Mouse (Mus musculus) ES-Bruce4 (cell line): ENCODE data around the gene Heg1. TPM values are rescaled to one million over a fixed set of nuclear protein-coding genes. Genes with fewer than 3 reads are reported as not detected.

Experiments used
- H3K27ac ChIP-seq: 2 replicates; pipeline ENCODE4 v1.5.1; 2012; ENCODE audit warnings: low read length, inconsistent platforms; ENCODE audit not compliant: insufficient read depth
- H3K27me3 ChIP-seq: 2 replicates; pipeline ENCODE4 v1.6.1; 2012; ENCODE audit warnings: mild to moderate bottlenecking, low read length, inconsistent platforms; ENCODE audit not compliant: control insufficient read depth, poor library complexity, insufficient read depth, severe bottlenecking
- H3K36me3 ChIP-seq: 2 replicates; pipeline ENCODE4 v1.6.1; 2012; ENCODE audit warnings: inconsistent platforms, mild to moderate bottlenecking, low read length, moderate library complexity; ENCODE audit not compliant: control insufficient read depth, poor library complexity, insufficient read depth, severe bottlenecking
- H3K4me1 ChIP-seq: one replicate; pipeline ENCODE4 v1.8.1; 2011; ENCODE audit warnings: low read length; ENCODE audit not compliant: control insufficient read depth, insufficient read depth
- H3K4me3 ChIP-seq: 2 replicates; pipeline ENCODE4 v1.5.1; 2011; ENCODE audit warnings: low read depth, mild to moderate bottlenecking, low read length
- H3K9ac ChIP-seq: 2 replicates; pipeline ENCODE4 v1.6.1; 2012; ENCODE audit warnings: low read depth, mild to moderate bottlenecking, inconsistent platforms; ENCODE audit not compliant: poor library complexity, severe bottlenecking
- H3K9me3 ChIP-seq: replicated peaks from 2 replicates; pipeline ENCODE4 v1.6.1; 2012; ENCODE audit warnings: mild to moderate bottlenecking, low read length, inconsistent platforms; ENCODE audit not compliant: control insufficient read depth, poor library complexity, insufficient read depth, severe bottlenecking
- CTCF ChIP-seq: IDR thresholded peaks from one replicate; pipeline ENCODE4 v1.8.1; 2011; ENCODE audit warnings: low read depth, low read length
- EP300 ChIP-seq: IDR thresholded peaks from 2 replicates; pipeline ENCODE4 v1.6.1; 2011; ENCODE audit warnings: low read depth, low read length; ENCODE audit not compliant: insufficient read depth
- POLR2A ChIP-seq: IDR thresholded peaks from one replicate; pipeline ENCODE4 v1.8.1; 2011; ENCODE audit warnings: low read length; ENCODE audit not compliant: insufficient read depth
- polyA plus RNA-seq: library from polyadenylated mRNA; stranded (reverse); fragments of >200 nt; gene quantifications from 2 replicates; pipeline ENCODE4 v1.2.4, GENCODE M21; 2011; ENCODE audit warnings: low read depth; ENCODE audit not compliant: missing spikeins, insufficient read depth, insufficient read length

Heg1 gene
- polyA plus RNA-seq, 1 experiment, result 21.7 TPM

DNA sequence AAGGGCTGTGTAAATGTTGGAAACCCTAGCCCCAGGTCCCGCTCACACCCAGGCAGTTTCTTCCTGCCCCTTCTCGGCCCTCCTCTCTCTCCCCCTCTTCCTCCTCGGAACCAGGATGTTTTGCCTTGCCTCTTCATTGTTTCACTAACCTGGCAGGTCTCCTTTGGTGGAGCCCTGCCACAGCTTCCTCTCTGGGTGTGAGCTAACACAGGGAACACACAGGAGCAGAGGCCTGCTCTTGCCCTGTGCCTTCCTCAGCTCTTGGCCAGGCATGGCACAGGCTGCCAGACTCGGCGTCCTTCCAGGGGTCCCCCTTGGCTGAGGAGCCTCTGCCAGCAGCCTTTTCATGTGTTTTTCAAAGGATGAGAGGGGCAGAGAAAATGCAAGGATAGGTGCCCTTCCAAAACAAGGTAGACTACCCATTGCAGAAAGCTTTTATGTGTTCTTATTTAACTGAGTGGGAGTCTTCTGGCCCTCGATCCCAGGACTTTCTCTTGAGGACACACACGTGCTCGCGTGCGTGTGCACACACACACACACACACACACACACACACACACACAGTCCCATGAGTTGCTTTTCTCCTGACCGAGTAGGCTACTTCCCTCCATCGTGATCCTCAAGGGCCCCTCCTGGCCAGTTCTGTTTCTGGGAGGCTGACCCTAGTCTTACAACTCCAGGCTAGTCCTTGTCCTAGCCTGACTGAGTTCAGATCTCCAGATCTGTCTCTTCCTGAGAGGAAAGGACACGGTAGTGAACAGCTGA lies 12.8 kb downstream of the Heg1 start:
- H3K27me3 ChIP-seq, result no peaks in the 10 kb centered on the region
- no peak overlapping the region for H3K9ac ChIP-seq
- no peak overlapping the region for H3K27ac ChIP-seq
- H3K36me3 ChIP-seq, result no peaks in the 10 kb centered on the region
- H3K9me3 ChIP-seq, result no peaks in the 10 kb centered on the region
- no peaks in the 10 kb centered on the region for H3K4me1 ChIP-seq
- no peak overlapping the region for H3K4me3 ChIP-seq
- TF ChIP-seq POLR2A (no peak), EP300 (no peak), CTCF (no peak)

DNA sequence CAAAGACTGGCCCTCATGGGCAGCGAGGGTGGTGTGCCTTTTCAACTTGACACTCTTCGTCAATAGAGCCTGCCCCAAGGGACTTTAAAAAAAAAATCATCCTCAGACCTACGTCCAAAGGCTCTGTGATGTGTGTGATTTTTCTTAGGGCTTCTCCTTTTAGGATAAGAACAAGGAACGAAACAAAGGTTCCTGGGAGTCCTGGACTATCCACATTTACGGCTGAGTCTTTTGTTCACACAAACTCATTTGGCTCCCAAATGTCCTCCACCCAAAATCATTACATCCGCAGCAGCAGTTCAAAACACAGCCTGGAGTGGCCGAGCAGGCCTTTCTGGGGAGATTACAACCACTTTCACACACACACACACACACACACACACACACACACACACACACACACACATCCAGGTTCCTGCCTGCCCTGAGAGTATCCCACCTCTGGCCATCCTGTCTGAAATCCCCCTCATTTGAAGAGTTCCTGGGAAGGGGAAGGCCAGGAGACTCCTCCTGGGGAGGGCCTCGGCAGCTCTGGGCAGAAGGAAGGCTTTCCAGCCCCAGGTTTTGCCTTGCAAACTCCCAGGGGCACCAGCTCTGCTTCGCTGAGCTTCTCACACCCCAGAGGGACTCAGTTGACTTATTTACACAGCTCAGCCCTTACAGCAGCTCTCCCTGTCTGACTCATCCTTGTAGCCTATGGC lies 13.6 kb downstream of the Heg1 start:
- Histone ChIP-seq H3K9ac (no peak overlapping the region), H3K9me3 (no peaks in the 10 kb centered on the region), H3K4me1 (no peaks in the 10 kb centered on the region), H3K27me3 (no peaks in the 10 kb centered on the region), H3K4me3 (no peak overlapping the region), H3K27ac (no peak overlapping the region), H3K36me3 (no peaks in the 10 kb centered on the region)
- TF ChIP-seq EP300 (no peak), CTCF (no peak)

DNA sequence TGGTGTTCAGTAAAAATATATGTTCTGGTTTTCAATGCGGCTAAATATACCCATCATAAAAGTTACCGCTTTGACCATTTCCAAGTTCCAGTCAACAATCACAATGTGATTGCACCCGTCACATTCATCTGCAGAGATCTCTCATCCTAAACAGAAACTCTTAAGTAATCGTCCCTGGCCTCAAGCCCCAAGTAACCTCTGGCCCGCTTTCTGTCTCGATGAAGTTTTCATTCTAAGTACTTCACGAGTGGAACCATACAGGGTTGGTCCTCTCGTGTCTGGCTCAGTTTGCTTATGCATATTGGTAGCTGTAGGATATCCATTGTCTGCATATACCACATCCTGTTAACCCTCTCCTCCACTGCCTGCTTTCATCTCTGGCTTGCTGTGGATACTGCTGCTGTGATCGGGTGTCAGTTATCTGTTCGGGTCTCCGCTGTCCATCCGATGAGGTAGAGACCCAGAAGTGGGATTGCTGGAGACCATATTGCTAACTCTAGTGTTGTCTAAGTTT lies 14.2 kb downstream of the Heg1 start:
- TF ChIP-seq EP300 (no peak), POLR2A (no peak), CTCF (no peak)
- Histone ChIP-seq H3K4me3 (no peak overlapping the region), H3K9ac (no peak overlapping the region), H3K4me1 (no peaks in the 10 kb centered on the region), H3K27ac (no peak overlapping the region), H3K36me3 (no peaks in the 10 kb centered on the region), H3K27me3 (no peaks in the 10 kb centered on the region), H3K9me3 (no peaks in the 10 kb centered on the region)

DNA sequence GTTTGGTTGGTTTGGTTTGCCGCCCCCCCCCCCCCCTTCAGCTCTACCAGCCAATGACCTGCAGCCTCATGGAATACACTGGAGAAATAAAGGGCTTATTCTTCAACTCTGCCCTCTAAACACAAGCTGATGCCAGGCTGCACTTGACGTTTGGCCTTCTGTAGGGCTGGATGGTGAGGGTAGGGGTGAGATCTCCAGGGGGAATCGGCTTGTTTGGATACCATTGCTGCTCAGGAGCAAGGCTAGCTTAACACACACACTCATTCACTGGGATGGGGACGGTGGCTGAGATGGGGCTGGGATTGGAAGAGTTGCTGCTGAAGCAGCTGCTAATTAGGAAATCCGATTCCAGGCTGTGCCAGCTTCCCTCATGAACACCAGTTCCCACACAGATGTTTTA lies 16.4 kb downstream of the Heg1 start:
- Histone ChIP-seq H3K27me3 (no peaks in the 10 kb centered on the region), H3K4me3 (no peak overlapping the region), H3K4me1 (no peaks in the 10 kb centered on the region), H3K27ac (no peak overlapping the region), H3K9me3 (no peaks in the 10 kb centered on the region), H3K36me3 (no peaks in the 10 kb centered on the region), H3K9ac (no peak overlapping the region)
- TF ChIP-seq EP300, result no peak
- no peak for TF ChIP-seq POLR2A

DNA sequence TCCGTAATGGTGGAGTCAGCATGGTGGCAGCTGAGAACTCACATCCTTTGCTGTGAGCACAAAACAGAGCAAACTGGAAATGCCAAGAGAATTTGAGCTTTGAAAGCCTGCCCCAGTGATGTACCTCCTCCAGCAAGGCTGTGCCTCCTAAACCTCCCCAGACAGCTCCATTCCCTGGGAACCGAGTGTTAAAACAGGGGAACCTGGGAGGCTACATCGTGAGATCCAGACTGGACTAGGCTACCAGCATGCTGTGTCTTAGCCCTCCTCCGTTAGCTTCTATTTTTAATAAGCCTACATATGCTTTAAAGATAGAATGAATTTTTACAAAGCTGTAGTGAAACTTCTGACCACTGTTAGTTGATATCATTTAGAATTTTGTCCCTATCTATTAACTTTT lies 17.7 kb downstream of the Heg1 start:
- Histone ChIP-seq H3K36me3 (no peaks in the 10 kb centered on the region), H3K27ac (no peak overlapping the region), H3K9me3 (no peaks in the 10 kb centered on the region), H3K4me3 (no peak overlapping the region), H3K27me3 (no peaks in the 10 kb centered on the region), H3K9ac (no peak overlapping the region), H3K4me1 (no peaks in the 10 kb centered on the region)
- TF ChIP-seq EP300, result no peak
- no peak for TF ChIP-seq POLR2A
- no peak for TF ChIP-seq CTCF

DNA sequence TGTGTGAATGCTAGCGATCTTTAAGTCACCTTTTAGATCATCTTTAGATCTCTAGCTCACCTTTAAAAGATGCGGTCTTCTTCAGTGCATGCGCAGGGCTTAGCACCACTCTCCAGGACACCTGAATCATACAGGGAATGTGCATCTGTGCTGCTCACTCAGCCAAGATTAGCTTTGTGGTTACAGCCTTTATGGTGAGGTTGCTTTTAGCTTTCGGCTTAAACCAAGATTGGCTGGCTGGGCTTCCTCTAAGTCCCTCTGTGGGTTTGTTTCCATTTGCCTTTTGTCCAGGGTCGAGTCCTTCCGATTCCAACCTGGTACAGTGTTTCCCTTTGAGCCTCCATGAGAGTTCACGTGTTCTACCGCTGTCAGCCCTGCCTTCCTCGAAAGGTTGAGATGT lies 20.1 kb downstream of the Heg1 start:
- Histone ChIP-seq H3K4me3 (no peak overlapping the region), H3K4me1 (no peaks in the 10 kb centered on the region), H3K9ac (no peak overlapping the region), H3K36me3 (no peaks in the 10 kb centered on the region), H3K27ac (no peak overlapping the region), H3K27me3 (no peaks in the 10 kb centered on the region), H3K9me3 (no peaks in the 10 kb centered on the region)
- no peak for TF ChIP-seq EP300
- no peak for TF ChIP-seq POLR2A
- TF ChIP-seq CTCF, result no peak
